Mouse (Mus musculus) cerebellum, postnatal 36 days (tissue): Measurements from ENCODE around the gene Anxa11.
"Not testable (repeated sequence)": the region's sequence is repeated elsewhere in the genome, so short reads cannot be mapped to it uniquely, and the experiment has no call there.

ENCODE experiments used
- DNase-seq, 2 experiments: peaks; one replicate each; pipeline ENCODE4 v3.0.0; 2021 to 2022; ENCODE audit warnings: mixed read lengths in 2 of 2

The Anxa11 gene

GRCm38 (mm10) chr14:25872461-25873415 is 30.8 kb downstream of the Anxa11 start:
- peak; percentile 40 to 50 for DNase-seq

DNA sequence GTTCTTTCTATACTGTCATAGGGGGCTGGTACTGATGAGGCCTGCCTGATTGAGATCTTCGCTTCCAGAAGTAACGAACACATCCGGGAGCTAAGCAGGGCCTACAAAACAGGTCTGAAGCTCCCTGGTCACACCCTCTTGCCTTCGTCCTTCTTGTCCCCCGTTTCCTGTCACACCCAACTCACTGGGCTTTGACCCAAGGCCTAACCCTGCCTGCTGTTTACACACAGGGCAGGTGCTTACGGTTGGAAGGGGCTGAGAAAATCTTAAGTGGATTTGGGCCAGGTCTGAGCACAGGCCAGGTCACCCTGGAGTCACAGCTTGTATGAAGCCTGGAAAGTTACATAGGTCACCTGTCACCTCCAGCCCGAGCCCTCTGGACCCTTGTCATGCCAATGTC is 34.7 kb downstream of the Anxa11 start:
- not testable (repeated sequence) for DNase-seq

GRCm38 (mm10) chr14:25881769-25882168 is 39.8 kb downstream of the Anxa11 start:
- DNase-seq: not testable (repeated sequence)

GRCm38 (mm10) chr14:25885886-25886285 is 43.9 kb downstream of the Anxa11 start:
- DNase-seq: not testable (repeated sequence)

DNA sequence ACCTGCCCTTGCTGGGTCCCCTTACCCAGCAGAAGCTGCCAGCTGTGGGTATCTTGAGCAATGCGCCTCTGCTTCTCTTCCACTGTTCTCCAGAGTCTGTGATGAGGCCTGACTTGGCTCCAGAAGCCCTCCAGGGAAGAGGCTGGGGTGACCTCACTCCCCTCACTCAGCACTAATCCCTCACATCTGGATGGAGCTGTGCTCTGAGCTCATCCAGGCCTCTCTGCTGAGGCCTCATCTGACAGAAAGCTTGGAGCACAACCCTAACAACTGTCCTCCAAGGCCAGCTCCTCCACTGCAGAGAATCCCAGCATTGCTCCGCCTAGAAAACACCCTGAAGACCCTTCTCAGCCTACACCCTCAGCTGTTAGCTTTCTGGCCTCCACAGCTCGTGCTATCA is 52.6 kb downstream of the Anxa11 start:
- DNase-seq: not testable (repeated sequence)

GRCm38 (mm10) chr14:25895686-25896085 is 53.7 kb downstream of the Anxa11 start:
- not testable (repeated sequence) for DNase-seq

- not testable (repeated sequence) for DNase-seq
Measured at GRCm38 (mm10) chr14:25903000-25903399, 61.0 kb downstream of the Anxa11 start, which contains the start of gene Plac9a. Gene Plac9a, minus strand, starts transcription at chr14:25903100.

- peak; percentile 0 for DNase-seq
Measured at GRCm38 (mm10) chr14:25905243-25905642, 63.3 kb downstream of the Anxa11 start.

DNA sequence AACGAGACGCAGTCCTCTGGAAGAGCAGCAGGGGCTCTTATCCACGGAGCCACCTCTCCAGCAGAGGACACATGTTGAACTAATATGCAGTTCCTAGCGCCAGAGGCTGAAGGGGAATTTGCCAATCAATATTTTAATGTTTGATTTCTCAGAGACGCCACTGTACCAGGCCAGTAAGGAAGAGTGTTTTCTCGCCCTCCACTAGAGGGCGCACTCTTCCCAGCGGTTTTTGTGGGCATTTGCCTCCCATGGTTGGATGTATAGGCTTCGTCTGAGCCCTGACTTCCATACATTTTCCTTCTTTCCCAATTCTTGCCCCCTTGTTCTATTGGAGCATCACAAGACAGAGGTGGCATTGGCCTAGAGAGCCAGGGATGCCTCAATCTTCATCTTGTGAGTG is 65.3 kb downstream of the Anxa11 start:
- DNase-seq: not testable (repeated sequence)

- not testable (repeated sequence) for DNase-seq
Measured at GRCm38 (mm10) chr14:25908976-25909375, 67.0 kb downstream of the Anxa11 start.

DNA sequence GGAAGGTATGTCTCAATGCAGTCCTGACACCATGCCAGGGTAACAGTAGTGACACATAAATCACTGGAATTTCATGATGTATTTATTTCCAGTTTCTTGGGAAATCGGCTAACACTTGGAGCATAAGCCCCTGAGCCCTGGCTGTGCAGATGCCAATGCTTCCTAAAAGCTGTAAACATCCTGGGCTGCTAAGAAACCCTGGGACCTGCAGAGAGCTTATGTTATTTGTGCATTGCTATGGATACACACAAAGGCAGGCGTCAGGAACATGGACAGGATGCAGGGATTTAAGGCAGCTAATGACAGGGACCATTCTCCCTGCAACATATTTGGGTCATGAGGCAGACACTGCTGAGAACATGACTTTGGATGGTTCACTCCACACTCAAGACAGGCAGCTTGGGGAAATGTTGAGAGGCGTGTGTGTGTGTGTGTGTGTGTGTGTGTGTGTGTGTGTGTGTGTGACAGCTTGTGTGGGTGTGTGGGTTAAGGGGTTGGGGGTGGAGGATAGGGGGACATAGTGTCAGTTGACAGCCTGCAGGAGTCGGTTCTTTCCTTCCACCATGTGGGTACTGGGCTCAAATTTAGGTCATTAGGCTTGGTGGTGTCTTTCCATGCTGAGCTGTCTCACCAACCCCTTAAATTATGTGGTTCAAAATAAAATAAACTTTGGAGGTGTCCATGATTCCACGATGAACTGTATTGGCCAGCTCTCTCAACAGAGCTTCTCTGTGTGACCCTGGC is 76.6 kb downstream of the Anxa11 start:
- DNase-seq: not testable (repeated sequence)

- DNase-seq: not testable (repeated sequence)
Measured at GRCm38 (mm10) chr14:25926814-25927561, 85.0 kb downstream of the Anxa11 start.

DNA sequence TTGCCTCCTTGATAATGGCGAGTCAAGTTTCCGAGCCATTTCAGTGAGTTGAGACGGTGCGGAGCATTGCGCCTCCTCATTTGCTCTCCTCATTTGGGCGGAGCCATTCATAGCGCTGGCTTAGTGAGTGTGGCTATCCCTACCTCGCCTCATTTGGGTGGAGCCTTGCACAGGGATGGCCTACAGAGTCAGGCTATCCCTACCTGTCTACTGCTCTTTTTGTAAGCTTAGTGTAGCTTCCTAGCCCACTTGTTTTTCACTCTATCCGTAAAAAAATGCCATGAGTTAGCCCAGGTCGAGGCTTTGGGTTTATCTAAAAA is 85.6 kb downstream of the Anxa11 start, which contains the start of gene Tmem254a:
Tmem254a (minus strand) TSS at position 111 of the 320 bp plus-strand sequence.
- DNase-seq: not testable (repeated sequence)
